Mouse (Mus musculus): ENCODE results near the gene Wscd2. TPM values are rescaled to one million over a fixed set of nuclear protein-coding genes. Genes with fewer than 3 reads are reported as not detected.

The Wscd2 gene
- polyA plus RNA-seq, 1 experiment from 2014 or later: 2.0 TPM

GRCm38 (mm10) chr5:113514062-113514461, 23.9 kb downstream of the Wscd2 start:
- Histone ChIP-seq H3K27me3 (ENCODE audit: low read depth, poor library complexity, severe bottlenecking) (peaks cover 16% of the 10 kb centered on the region; the same call in 1 of the 2 replicates), H3K4me3 (no peak overlapping the region), H3K9me3 (replicated peaks) (no peaks in the 10 kb centered on the region), H3K27ac (no peak overlapping the region), H3K36me3 (no peaks in the 10 kb centered on the region), H3K4me1 (peaks cover 42% of the 10 kb centered on the region)
- WGBS: 88% methylated on average over 6 of the region's 6 CpGs
- DNase-seq (ENCODE audit: low spot score): no peak

- no peak for DNase-seq (ENCODE audit: low spot score)
- Histone ChIP-seq H3K27me3 (ENCODE audit: low read depth, poor library complexity, severe bottlenecking) (peaks cover 19% of the 10 kb centered on the region; the same call in 1 of the 2 replicates), H3K36me3 (no peaks in the 10 kb centered on the region), H3K27ac (0 out of 2 replicates have a peak overlapping the region, but pooled peaks have one; percentile 23), H3K9me3 (replicated peaks) (no peaks in the 10 kb centered on the region), H3K4me3 (0 out of 2 replicates have a peak overlapping the region, but pooled peaks have one; percentile 20), H3K4me1 (peaks cover 24% of the 10 kb centered on the region)
- 52% methylated on average over 14 of the region's 14 CpGs for WGBS
Observed at GRCm38 (mm10) chr5:113516119-113516872, 26.2 kb downstream of the Wscd2 start.

- Histone ChIP-seq H3K27me3 (ENCODE audit: low read depth, poor library complexity, severe bottlenecking) (peaks cover 19% of the 10 kb centered on the region; the same call in 1 of the 2 replicates), H3K27ac (0 out of 2 replicates have a peak overlapping the region, but pooled peaks have one; percentile 23), H3K36me3 (no peaks in the 10 kb centered on the region), H3K4me1 (peaks cover 19% of the 10 kb centered on the region), H3K4me3 (peak overlapping the region; percentile 20; the same call in 1 of the 2 replicates), H3K9me3 (replicated peaks) (no peaks in the 10 kb centered on the region)
- no peak for DNase-seq (ENCODE audit: low spot score)
- WGBS: 34% methylated on average over 14 of the region's 14 CpGs
Observed at GRCm38 (mm10) chr5:113516873-113517336, 26.8 kb downstream of the Wscd2 start.

GRCm38 (mm10) chr5:113517387-113517786, 27.3 kb downstream of the Wscd2 start:
- 88% methylated on average over 4 of the region's 4 CpGs for WGBS
- H3K27ac ChIP-seq: no peak overlapping the region
- no peaks in the 10 kb centered on the region for H3K36me3 ChIP-seq
- peaks cover 16% of the 10 kb centered on the region for H3K4me1 ChIP-seq
- peaks cover 19% of the 10 kb centered on the region; the same call in 1 of the 2 replicates for H3K27me3 ChIP-seq (ENCODE audit: low read depth, poor library complexity, severe bottlenecking)
- H3K4me3 ChIP-seq: no peak overlapping the region
- no peak for DNase-seq (ENCODE audit: low spot score)
- H3K9me3 ChIP-seq (replicated peaks): no peaks in the 10 kb centered on the region

- Histone ChIP-seq H3K4me1 (peaks cover 11% of the 10 kb centered on the region), H3K27ac (no peak overlapping the region), H3K9me3 (replicated peaks) (no peaks in the 10 kb centered on the region), H3K4me3 (no peak overlapping the region), H3K27me3 (ENCODE audit: low read depth, poor library complexity, severe bottlenecking) (peaks cover 15% of the 10 kb centered on the region; the same call in 1 of the 2 replicates), H3K36me3 (no peaks in the 10 kb centered on the region)
- no peak for DNase-seq (ENCODE audit: low spot score)
- WGBS: 86% methylated on average over 6 of the region's 6 CpGs
Observed at GRCm38 (mm10) chr5:113521037-113521436, 30.9 kb downstream of the Wscd2 start.

GRCm38 (mm10) chr5:113538826-113539225, 48.7 kb downstream of the Wscd2 start:
- no peak overlapping the region; the same call in 1 of the 2 replicates for H3K27ac ChIP-seq
- no peaks in the 10 kb centered on the region for H3K36me3 ChIP-seq
- H3K27me3 ChIP-seq (ENCODE audit: low read depth, poor library complexity, severe bottlenecking): peaks cover 25% of the 10 kb centered on the region
- H3K4me1 ChIP-seq: peaks cover 50% of the 10 kb centered on the region
- 71% methylated on average over 1 of the region's 1 CpGs for WGBS
- H3K9me3 ChIP-seq (replicated peaks): no peaks in the 10 kb centered on the region
- no peak for DNase-seq (ENCODE audit: low spot score)
- H3K4me3 ChIP-seq: no peak overlapping the region

- Histone ChIP-seq H3K27ac (no peak overlapping the region), H3K9me3 (replicated peaks) (no peaks in the 10 kb centered on the region), H3K27me3 (ENCODE audit: low read depth, poor library complexity, severe bottlenecking) (peaks cover 29% of the 10 kb centered on the region), H3K4me1 (peaks cover 50% of the 10 kb centered on the region), H3K36me3 (no peaks in the 10 kb centered on the region), H3K4me3 (no peak overlapping the region)
- WGBS: 79% methylated on average over 2 of the region's 2 CpGs
- DNase-seq (ENCODE audit: low spot score): no peak
Observed at GRCm38 (mm10) chr5:113539438-113539837, 49.3 kb downstream of the Wscd2 start.

- H3K9me3 ChIP-seq (replicated peaks): no peaks in the 10 kb centered on the region
- peaks cover 29% of the 10 kb centered on the region for H3K27me3 ChIP-seq (ENCODE audit: low read depth, poor library complexity, severe bottlenecking)
- WGBS: 90% methylated on average over 7 of the region's 7 CpGs
- no peak overlapping the region for H3K27ac ChIP-seq
- no peaks in the 10 kb centered on the region for H3K36me3 ChIP-seq
- H3K4me1 ChIP-seq: peaks cover 50% of the 10 kb centered on the region
- H3K4me3 ChIP-seq: no peak overlapping the region
- no peak for DNase-seq (ENCODE audit: low spot score)
Observed at GRCm38 (mm10) chr5:113539858-113540257, 49.7 kb downstream of the Wscd2 start.

- Histone ChIP-seq H3K27ac (no peak overlapping the region), H3K9me3 (replicated peaks) (no peaks in the 10 kb centered on the region), H3K27me3 (ENCODE audit: low read depth, poor library complexity, severe bottlenecking) (peaks cover 29% of the 10 kb centered on the region), H3K36me3 (no peaks in the 10 kb centered on the region), H3K4me3 (no peak overlapping the region), H3K4me1 (peaks cover 48% of the 10 kb centered on the region)
- 55% methylated on average over 5 of the region's 5 CpGs for WGBS
- no peak for DNase-seq (ENCODE audit: low spot score)
Observed at GRCm38 (mm10) chr5:113541196-113541595, 51.1 kb downstream of the Wscd2 start.

- Histone ChIP-seq H3K27ac (no peak overlapping the region; the same call in 1 of the 2 replicates), H3K4me3 (no peak overlapping the region), H3K36me3 (no peaks in the 10 kb centered on the region), H3K27me3 (ENCODE audit: low read depth, poor library complexity, severe bottlenecking) (peaks cover 23% of the 10 kb centered on the region), H3K9me3 (replicated peaks) (no peaks in the 10 kb centered on the region), H3K4me1 (peaks cover 30% of the 10 kb centered on the region)
- WGBS: 27% methylated on average over 10 of the region's 10 CpGs
- DNase-seq (ENCODE audit: low spot score): no peak
Observed at GRCm38 (mm10) chr5:113542885-113543476, 52.8 kb downstream of the Wscd2 start.

GRCm38 (mm10) chr5:113547949-113548700, 58.0 kb downstream of the Wscd2 start:
- H3K27ac ChIP-seq: no peak overlapping the region
- peaks cover 33% of the 10 kb centered on the region for H3K4me1 ChIP-seq
- H3K27me3 ChIP-seq (ENCODE audit: low read depth, poor library complexity, severe bottlenecking): peaks cover 44% of the 10 kb centered on the region
- peak; percentile 60 for DNase-seq (ENCODE audit: low spot score)
- no peaks in the 10 kb centered on the region for H3K9me3 ChIP-seq (replicated peaks)
- H3K36me3 ChIP-seq: no peaks in the 10 kb centered on the region
- WGBS: 62% methylated on average over 14 of the region's 14 CpGs
- no peak overlapping the region for H3K4me3 ChIP-seq

- no peak for DNase-seq (ENCODE audit: low spot score)
- H3K27me3 ChIP-seq (ENCODE audit: low read depth, poor library complexity, severe bottlenecking): peaks cover 37% of the 10 kb centered on the region
- no peaks in the 10 kb centered on the region for H3K36me3 ChIP-seq
- 65% methylated on average over 8 of the region's 8 CpGs for WGBS
- H3K9me3 ChIP-seq (replicated peaks): no peaks in the 10 kb centered on the region
- peaks cover 51% of the 10 kb centered on the region for H3K4me1 ChIP-seq
- no peak overlapping the region for H3K4me3 ChIP-seq
- no peak overlapping the region for H3K27ac ChIP-seq
Observed at GRCm38 (mm10) chr5:113550249-113550648, 60.1 kb downstream of the Wscd2 start.

All from limb, embryonic 10.5 days (tissue).